Mouse (Mus musculus) liver, embryonic 13.5 days (tissue): ENCODE measurements around the gene Tnfrsf8. TPM values are rescaled to one million over a fixed set of nuclear protein-coding genes. Genes with fewer than 3 reads are reported as not detected.

Experiments used
- ATAC-seq: fragments of 200-750 bp; cut with Nextera tagmentation; 2 replicates; pipeline ENCODE4 v1.8.0; 2017; ENCODE audit warnings: low read depth, mild to moderate bottlenecking, moderate number of reproducible peaks, moderate library complexity
- DNase-seq: peaks from one replicate; pipeline ENCODE4 v3.0.0; 2022
- H3K27ac ChIP-seq: fragments of 300-500 bp; sonication (generic); 2 replicates; pipeline ENCODE4 v1.5.1; 2015; ENCODE audit warnings: moderate library complexity, mild to moderate bottlenecking, inconsistent platforms
- H3K27me3 ChIP-seq: fragments of 300-500 bp; sonication (generic); 2 replicates; pipeline ENCODE4 v1.6.1; 2015; ENCODE audit warnings: mild to moderate bottlenecking, inconsistent platforms
- H3K36me3 ChIP-seq: fragments of 300-500 bp; sonication (generic); 2 replicates; pipeline ENCODE4 v1.6.1; 2015; ENCODE audit warnings: mild to moderate bottlenecking, inconsistent platforms
- H3K4me1 ChIP-seq: fragments of 300-500 bp; sonication (generic); replicated peaks from 2 replicates; pipeline ENCODE4 v1.6.1; 2015; ENCODE audit warnings: inconsistent platforms
- H3K4me2 ChIP-seq: fragments of 300-500 bp; sonication (generic); 2 replicates; pipeline ENCODE4 v1.6.1; 2015; ENCODE audit warnings: inconsistent platforms, mild to moderate bottlenecking, moderate library complexity
- H3K4me3 ChIP-seq: fragments of 300-500 bp; sonication (generic); replicated peaks from 2 replicates; pipeline ENCODE4 v1.5.1; 2015; ENCODE audit warnings: mild to moderate bottlenecking, inconsistent platforms
- H3K9ac ChIP-seq: fragments of 300-500 bp; sonication (generic); 2 replicates; pipeline ENCODE4 v1.6.1; 2015; ENCODE audit warnings: mild to moderate bottlenecking, inconsistent platforms
- H3K9me3 ChIP-seq: fragments of 300-500 bp; sonication (generic); replicated peaks from 2 replicates; pipeline ENCODE4 v1.6.1; 2016; ENCODE audit warnings: inconsistent platforms
- WGBS: fragments of 180-500 bp; shearing (Covaris S2); methylation state at CpG from one replicate; pipeline ENCODE4 v1.1.7; 2015; ENCODE audit not compliant: insufficient replicate concordance; 5-methylcytosine and 5-hydroxymethylcytosine counted together
- polyA plus RNA-seq: library from polyadenylated mRNA; unstranded; fragments of >200 nt; fragmentation: Nextera tagmentation; extraction: Ambion mirVana; gene quantifications from 2 replicates; pipeline ENCODE4 v1.2.1, GENCODE M21; 2015

Gene Tnfrsf8
- polyA plus RNA-seq, 1 experiment from 2014 or later = not detected

DNA sequence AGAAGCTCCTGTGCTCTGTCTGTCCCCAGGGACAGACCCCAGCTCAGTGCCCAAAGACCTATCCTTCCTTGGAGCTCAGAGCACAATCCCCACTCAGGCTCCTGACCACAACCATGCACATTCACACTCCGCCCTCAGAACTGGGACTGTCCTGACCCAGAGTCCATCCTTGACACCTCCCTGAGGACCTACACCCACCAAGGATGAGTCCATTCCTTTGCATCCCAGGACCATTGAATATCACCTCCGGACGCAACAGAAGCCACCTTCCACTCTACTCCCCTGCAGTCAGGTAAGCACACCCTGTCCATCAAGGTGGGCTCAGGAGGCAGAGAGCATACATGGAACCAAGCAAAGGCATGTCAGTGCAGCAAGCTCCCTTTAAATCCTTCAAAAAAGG, 69.4 kb downstream of the Tnfrsf8 start:
- H3K4me1 ChIP-seq = peaks cover 28% of the 10 kb centered on the region; the same call in 1 of the 2 replicates
- 72% methylated on average over 3 of the region's 3 CpGs for WGBS
- H3K27ac ChIP-seq = no peak overlapping the region
- no peak for ATAC-seq
- no peak overlapping the region for H3K9ac ChIP-seq
- peak overlapping the region; percentile 62 for H3K4me3 ChIP-seq
- H3K9me3 ChIP-seq = no peaks in the 10 kb centered on the region
- peaks cover 19% of the 10 kb centered on the region for H3K27me3 ChIP-seq
- no peaks in the 10 kb centered on the region for H3K36me3 ChIP-seq
- DNase-seq = no peak
- peak overlapping the region; percentile 77 for H3K4me2 ChIP-seq

DNA sequence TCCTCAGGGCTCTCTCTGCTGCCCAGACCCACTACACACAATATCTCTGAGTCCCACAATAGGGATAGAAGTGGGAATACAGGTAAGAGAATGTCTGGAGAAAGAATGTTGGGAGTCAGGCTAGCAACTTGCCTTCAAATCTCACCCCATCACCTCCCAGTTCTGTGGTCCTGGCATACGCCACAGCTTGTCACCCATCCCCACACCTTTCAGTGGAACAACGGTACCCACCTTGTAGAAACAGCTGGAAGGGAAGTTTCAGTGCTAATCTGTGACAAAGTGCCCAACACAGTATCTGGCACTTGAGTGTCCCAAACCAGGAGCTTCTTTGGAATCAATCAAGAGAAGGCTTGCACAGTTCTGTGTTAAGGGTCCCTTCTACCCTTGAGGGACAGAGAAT, 70.3 kb downstream of the Tnfrsf8 start:
- Histone ChIP-seq H3K27me3 (peaks cover 19% of the 10 kb centered on the region), H3K4me2 (no peak overlapping the region)
- 73% methylated on average over 2 of the region's 2 CpGs for WGBS

DNA sequence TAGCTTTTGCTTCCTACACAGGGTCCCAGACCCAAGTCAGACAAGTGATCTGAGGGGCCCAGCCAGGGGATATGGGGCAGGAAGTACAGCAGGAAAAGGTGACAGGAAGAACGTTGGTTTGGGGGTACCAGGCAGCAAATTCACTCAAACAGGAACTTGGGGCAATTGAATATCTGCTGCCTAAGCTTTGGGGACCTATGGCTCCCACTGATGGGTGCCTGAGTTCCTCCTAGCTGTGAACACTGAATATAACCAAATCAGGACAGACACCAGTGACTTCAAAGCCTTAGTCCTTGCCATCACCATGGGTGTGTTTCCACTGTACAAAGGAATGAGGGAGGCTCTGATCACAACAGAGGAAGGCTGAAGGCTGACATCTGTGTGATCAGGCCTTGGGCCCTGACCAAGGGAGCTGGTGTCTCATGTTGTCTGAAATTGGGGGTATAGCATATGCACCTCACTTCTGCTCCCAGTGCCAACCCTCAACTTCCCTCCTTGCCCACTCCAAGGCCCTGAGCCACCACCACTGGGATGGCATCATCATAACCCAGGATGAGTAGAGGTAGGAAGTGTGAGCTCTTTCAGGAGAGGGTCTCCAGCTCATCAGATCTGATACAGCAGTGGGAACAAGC, 72.1 kb downstream of the Tnfrsf8 start:
- ATAC-seq (no peak), DNase-seq (no peak)
- Histone ChIP-seq H3K4me1 (peaks cover 40% of the 10 kb centered on the region; the same call in 1 of the 2 replicates), H3K9ac (no peak overlapping the region), H3K4me2 (no peak overlapping the region), H3K9me3 (no peaks in the 10 kb centered on the region), H3K27ac (no peak overlapping the region), H3K4me3 (no peak overlapping the region), H3K36me3 (no peaks in the 10 kb centered on the region), H3K27me3 (peaks cover 19% of the 10 kb centered on the region)
- WGBS = 6% methylated on average over 1 of the region's 1 CpGs

More for the DNA sequence above, 70.3 kb downstream of the Tnfrsf8 start:
- Histone ChIP-seq H3K9ac (no peak overlapping the region), H3K4me3 (no peak overlapping the region), H3K4me1 (peaks cover 33% of the 10 kb centered on the region; the same call in 1 of the 2 replicates), H3K9me3 (no peaks in the 10 kb centered on the region), H3K36me3 (no peaks in the 10 kb centered on the region), H3K27ac (no peak overlapping the region)
- no peak for ATAC-seq
- DNase-seq = no peak

DNA sequence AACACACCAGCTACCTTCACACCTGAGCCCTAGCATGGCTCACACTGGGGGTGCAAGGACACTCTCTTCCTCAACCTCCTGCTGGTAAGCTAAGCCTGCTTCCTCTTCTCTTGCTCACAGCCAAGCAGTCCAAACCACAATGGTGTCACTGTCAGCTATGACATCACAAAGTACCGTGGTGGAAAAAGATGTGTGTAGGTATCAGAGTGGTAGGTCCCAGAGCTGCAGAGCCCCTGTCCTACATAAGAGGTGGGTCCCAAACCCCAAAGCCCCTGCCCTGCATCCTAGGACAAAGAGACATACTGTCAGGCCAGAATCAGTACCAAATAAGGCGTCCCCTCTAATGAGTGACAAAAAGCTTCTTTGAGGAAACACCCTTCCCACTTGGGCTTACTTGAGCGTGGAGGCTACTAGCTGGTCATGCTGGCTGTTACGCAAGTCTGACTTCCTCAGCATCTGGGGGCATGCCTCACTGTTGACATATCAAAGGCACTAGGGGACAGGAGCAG, 74.2 kb downstream of the Tnfrsf8 start:
- no peak overlapping the region for H3K4me3 ChIP-seq
- peak overlapping the region; percentile 13; the same call in 1 of the 2 replicates for H3K27ac ChIP-seq
- ATAC-seq (peak; percentile 34), DNase-seq (no peak)
- H3K9me3 ChIP-seq = no peaks in the 10 kb centered on the region
- H3K27me3 ChIP-seq = peaks cover 5% of the 10 kb centered on the region
- H3K9ac ChIP-seq = no peak overlapping the region
- no peak overlapping the region for H3K4me2 ChIP-seq
- peaks cover 29% of the 10 kb centered on the region; the same call in 1 of the 2 replicates for H3K4me1 ChIP-seq
- H3K36me3 ChIP-seq = no peaks in the 10 kb centered on the region
- 38% methylated on average over 4 of the region's 4 CpGs for WGBS

DNA sequence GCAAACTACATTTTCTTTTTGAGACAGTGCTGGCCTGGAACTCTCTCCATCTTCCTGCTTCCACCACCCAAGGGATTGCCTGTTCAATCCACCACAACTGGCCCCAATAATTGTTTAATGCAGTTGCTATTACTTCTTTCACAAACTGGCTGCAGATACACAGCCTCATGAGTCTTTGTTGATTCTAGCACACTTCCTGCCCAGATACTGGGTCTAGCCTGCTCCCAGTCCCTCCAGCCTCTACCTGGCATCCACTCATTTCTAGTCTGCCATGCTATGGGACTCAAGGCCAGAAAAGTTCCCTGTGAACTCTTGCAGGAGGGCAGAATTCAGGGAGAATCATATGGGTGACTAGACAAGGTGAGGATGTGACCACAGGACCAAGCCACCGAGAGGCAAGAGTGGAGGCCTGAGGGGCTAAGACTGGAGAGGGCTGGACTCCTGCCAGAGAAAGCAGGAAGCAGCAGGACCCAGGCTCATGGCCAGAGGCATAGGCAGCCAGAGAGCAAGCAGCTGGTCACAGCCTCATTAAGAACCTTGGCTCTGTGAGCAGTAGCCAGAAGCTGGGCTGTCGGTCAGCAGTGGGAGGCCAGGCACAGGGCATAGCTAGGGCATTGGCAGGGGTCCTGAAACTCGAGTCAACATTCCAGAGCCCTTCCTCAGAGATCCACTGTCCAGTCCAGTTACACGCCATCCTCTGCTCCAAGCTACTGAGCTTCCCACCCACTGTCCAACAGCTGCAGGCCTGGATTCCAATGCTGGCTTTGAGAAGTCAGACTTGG, 75.7 kb downstream of the Tnfrsf8 start:
- WGBS = 41% methylated on average over 4 of the region's 4 CpGs
- H3K9me3 ChIP-seq = no peaks in the 10 kb centered on the region
- no peak overlapping the region for H3K4me3 ChIP-seq
- H3K27me3 ChIP-seq = no peaks in the 10 kb centered on the region
- peak; percentile 33 for ATAC-seq
- no peaks in the 10 kb centered on the region for H3K36me3 ChIP-seq
- peaks cover 23% of the 10 kb centered on the region; the same call in 1 of the 2 replicates for H3K4me1 ChIP-seq
- no peak for DNase-seq
- peak overlapping the region; percentile 43 for H3K27ac ChIP-seq
- no peak overlapping the region for H3K4me2 ChIP-seq
- H3K9ac ChIP-seq = no peak overlapping the region

DNA sequence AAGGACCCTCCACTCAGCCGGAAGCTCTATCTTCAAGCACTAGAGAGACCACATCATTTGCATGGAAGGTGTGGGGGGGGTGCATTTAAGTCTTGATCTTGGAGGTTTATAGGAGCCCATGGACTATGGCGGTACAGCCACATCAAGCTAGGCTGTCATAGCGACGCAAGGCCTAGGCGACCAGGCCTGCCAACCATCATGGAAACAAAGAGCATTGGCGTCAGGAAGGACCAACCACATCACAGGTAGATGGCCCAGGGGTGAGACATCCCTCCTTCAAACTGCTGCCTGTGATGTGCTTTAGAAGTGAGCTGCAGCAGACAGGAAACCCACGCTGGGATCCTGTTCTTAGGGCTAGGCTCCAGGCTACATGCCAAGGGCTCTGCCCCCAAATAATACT, 78.9 kb downstream of the Tnfrsf8 start:
- Histone ChIP-seq H3K4me2 (no peak overlapping the region), H3K36me3 (no peaks in the 10 kb centered on the region), H3K27ac (no peak overlapping the region), H3K4me1 (peaks cover 13% of the 10 kb centered on the region; the same call in 1 of the 2 replicates), H3K27me3 (no peaks in the 10 kb centered on the region), H3K4me3 (no peak overlapping the region), H3K9ac (no peak overlapping the region), H3K9me3 (no peaks in the 10 kb centered on the region)
- DNase-seq (no peak), ATAC-seq (no peak)
- 82% methylated on average over 7 of the region's 7 CpGs for WGBS

DNA sequence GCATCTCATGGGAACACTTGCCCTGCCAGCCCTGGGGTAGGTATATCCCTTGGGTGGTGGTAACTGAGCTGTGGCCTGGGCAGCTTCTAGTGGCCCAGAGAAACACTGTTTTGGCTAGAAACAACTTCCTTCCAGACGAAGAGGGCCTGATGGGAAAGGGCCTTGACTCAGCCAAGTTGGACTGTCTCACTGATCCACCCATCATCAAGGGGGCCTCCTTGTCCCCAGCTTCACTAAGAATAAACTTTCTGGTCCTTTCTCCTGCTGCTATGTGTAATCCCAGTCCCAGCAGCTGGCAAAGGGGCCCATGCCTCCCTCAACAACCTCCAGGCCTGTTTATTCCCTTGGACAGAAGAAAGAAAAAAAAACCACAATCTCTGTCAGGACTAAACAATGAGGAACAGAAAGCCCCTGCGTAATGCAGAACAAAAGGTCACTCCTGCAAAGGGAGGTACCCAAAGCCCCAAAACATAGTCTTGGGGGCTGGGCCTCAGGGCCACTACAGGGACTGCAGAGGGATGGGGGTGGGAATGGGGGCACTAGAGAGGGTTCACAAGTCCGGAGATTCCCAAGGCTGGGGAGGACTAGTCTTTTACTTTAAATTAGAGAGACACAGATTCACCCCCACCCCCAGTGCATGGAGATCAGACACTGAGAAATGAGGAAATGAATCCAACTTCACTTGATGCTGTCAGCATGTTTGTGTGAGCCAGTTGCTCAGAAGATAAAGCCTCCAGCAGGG, 81.3 kb downstream of the Tnfrsf8 start:
- 32% methylated on average over 3 of the region's 3 CpGs for WGBS
- Histone ChIP-seq H3K9me3 (no peaks in the 10 kb centered on the region), H3K27me3 (no peaks in the 10 kb centered on the region), H3K36me3 (no peaks in the 10 kb centered on the region), H3K27ac (no peak overlapping the region; the same call in 1 of the 2 replicates), H3K9ac (no peak overlapping the region), H3K4me2 (no peak overlapping the region), H3K4me3 (no peak overlapping the region), H3K4me1 (no peaks in the 10 kb centered on the region)
- ATAC-seq (no peak), DNase-seq (no peak)

DNA sequence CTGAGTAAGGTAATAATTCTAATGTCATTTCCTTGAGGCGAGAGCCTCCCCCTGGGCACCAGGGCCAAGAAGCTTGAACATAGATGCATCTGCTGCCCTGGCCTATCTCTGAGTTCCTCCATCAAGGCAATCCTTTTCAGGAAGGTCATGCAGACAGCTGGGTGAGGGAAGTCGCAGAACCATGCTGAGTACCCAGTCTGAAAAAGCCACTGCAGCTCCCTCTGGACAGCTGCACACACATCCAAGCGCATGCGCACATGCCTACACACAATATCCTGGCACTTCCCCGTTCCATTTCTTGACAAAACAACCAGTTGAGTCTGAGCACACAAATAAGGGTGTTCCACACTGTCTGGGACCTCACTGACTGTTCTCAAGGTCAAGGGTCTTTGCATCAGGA, 83.2 kb downstream of the Tnfrsf8 start:
- no peaks in the 10 kb centered on the region for H3K9me3 ChIP-seq
- DNase-seq (no peak), ATAC-seq (no peak)
- no peak overlapping the region for H3K27ac ChIP-seq
- no peaks in the 10 kb centered on the region for H3K4me1 ChIP-seq
- no peak overlapping the region for H3K4me3 ChIP-seq
- H3K4me2 ChIP-seq = no peak overlapping the region
- H3K36me3 ChIP-seq = no peaks in the 10 kb centered on the region
- no peaks in the 10 kb centered on the region for H3K27me3 ChIP-seq
- no peak overlapping the region for H3K9ac ChIP-seq
- 80% methylated on average over 5 of the region's 5 CpGs for WGBS

DNA sequence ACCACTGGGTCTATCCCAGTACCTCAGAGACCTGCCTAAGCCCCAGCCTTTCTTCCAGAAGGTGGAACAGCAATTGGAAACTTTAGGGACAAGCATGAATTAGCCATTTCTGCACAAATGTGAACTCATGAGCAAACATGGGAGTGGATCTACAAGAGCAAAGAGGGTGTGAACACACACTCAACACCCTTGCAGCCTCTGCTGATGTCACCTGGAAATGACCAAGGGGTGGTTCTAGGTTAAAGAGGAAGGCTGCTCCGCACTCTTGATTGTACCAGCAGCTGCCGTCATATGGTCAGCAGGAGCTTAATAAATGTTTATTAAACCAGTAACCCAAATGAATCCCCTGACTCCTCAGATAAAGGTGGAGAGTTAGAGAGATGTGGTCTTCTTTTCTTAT, 84.3 kb downstream of the Tnfrsf8 start:
- no peak overlapping the region for H3K9ac ChIP-seq
- no peaks in the 10 kb centered on the region for H3K27me3 ChIP-seq
- H3K4me2 ChIP-seq = no peak overlapping the region
- no peaks in the 10 kb centered on the region for H3K4me1 ChIP-seq
- no peaks in the 10 kb centered on the region for H3K36me3 ChIP-seq
- no peaks in the 10 kb centered on the region for H3K9me3 ChIP-seq
- WGBS = 76% methylated on average over 2 of the region's 2 CpGs
- no peak overlapping the region for H3K4me3 ChIP-seq
- DNase-seq (no peak), ATAC-seq (no peak)
- H3K27ac ChIP-seq = no peak overlapping the region

DNA sequence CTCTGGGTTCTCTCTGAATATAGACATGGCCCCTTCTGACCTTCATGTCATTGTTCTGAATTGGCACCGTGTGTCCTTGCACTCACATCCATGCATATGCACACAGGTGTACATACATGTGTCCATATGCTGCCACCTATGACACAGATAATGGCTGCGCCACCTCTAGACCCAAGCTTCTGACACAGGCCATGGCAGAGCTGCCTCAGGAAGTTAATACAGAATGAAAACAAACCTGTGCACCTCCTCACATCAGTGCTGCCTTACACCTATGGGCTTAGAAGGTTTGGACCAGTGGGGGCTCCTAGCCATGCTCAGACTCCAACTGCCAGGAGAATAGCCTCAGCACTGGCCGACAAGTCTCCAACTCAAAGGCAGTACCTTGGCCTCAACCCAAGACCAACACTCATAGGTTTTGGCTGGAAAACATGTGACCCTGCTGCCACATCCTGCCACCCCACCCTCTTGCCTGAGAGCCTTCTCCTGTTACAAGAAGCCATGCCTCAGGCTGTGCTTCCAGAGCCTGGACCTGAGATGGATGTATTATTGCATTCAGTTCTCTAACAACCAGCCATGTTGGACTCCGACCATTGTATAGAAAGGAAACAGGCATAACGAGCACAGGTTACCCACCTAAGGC, 85.3 kb downstream of the Tnfrsf8 start:
- H3K27ac ChIP-seq = no peak overlapping the region
- no peaks in the 10 kb centered on the region for H3K4me1 ChIP-seq
- H3K4me3 ChIP-seq = no peak overlapping the region
- ATAC-seq (no peak), DNase-seq (no peak)
- H3K27me3 ChIP-seq = no peaks in the 10 kb centered on the region
- WGBS = 65% methylated on average over 5 of the region's 5 CpGs
- H3K9me3 ChIP-seq = no peaks in the 10 kb centered on the region
- H3K9ac ChIP-seq = no peak overlapping the region
- peaks cover 3% of the 10 kb centered on the region; the same call in 1 of the 2 replicates for H3K36me3 ChIP-seq
- no peak overlapping the region for H3K4me2 ChIP-seq

DNA sequence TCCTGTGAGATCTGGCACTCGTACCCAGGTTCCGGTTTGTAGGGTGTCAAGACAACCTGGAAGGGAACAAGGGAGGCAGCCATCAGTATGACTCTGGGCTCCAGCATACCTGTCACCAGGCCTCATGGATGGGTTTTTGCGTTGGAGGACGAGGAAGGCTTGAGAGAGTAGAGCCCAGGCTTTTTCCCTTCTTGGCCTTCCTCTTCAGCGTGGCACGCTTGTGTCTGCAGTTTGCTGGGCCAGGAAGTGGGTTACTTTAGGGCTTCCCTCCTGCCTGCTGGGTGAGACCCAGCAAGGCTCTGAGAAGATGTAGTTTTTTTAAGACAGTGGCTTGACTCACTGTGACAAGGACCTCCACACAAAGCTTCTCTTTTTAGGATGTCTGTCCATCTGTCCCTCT, 85.9 kb downstream of the Tnfrsf8 start:
- H3K27ac ChIP-seq = no peak overlapping the region
- no peak for ATAC-seq
- 49% methylated on average over 6 of the region's 6 CpGs for WGBS

More for the DNA sequence above, 85.9 kb downstream of the Tnfrsf8 start:
- Histone ChIP-seq H3K36me3 (peaks cover 8% of the 10 kb centered on the region; the same call in 1 of the 2 replicates), H3K9me3 (no peaks in the 10 kb centered on the region), H3K4me2 (no peak overlapping the region), H3K4me1 (no peaks in the 10 kb centered on the region), H3K4me3 (no peak overlapping the region), H3K9ac (no peak overlapping the region), H3K27me3 (no peaks in the 10 kb centered on the region)
- no peak for DNase-seq
